Mouse (Mus musculus): ENCODE results near the gene Lrba.

GRCm38 (mm10) chr3:86547251-86547791 is 322.8 kb downstream of the Lrba start:
- TF ChIP-seq POLR2A (IDR thresholded peaks at IDR 0.05; ENCODE audit: insufficient read length, low read depth) (no peak), MYOD1 (IDR thresholded peaks at IDR 0.05; ENCODE audit: control insufficient read depth in 1 of 3, insufficient read length in 2 of 3, low read depth in 2 of 3) (no peak), TCF3 (IDR thresholded peaks at IDR 0.05; ENCODE audit: insufficient read length, low read depth) (no peak), CEBPB (IDR thresholded peaks at IDR 0.05; ENCODE audit: insufficient read depth, poor library complexity, severe bottlenecking) (no peak), POLR2AphosphoS2 (IDR thresholded peaks at IDR 0.05; ENCODE audit: insufficient read length, low read depth) (no peak)
